Mouse (Mus musculus): ENCODE data around the gene Cux2.

DNA sequence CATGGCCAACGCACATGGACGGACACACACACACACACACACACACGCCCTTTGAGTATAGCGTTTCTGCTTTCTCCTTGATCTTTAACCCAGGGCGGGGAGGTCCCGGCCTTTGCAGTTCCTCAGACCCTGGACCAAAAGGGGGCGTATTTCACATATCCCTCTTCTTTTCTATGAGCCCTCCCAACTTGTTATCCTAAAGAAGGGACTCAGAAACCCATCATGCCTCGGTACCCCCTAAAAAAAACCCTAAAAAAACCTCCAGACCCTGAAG is 867 bp upstream of the Cux2 start:
- TF ChIP-seq POLR2A (IDR thresholded peaks at IDR 0.05; ENCODE audit: borderline replicate concordance, control insufficient read depth, low read depth, low read length) (no peak), CTCF (IDR thresholded peaks at IDR 0.05; ENCODE audit: control insufficient read depth, insufficient read depth, low read length) (no peak)
